Mouse (Mus musculus) lung, embryonic 14.5 days (tissue): ENCODE measurements around the gene Ptges. TPM values are rescaled to one million over a fixed set of nuclear protein-coding genes. Genes with fewer than 3 reads are reported as not detected.
A peak's percentile ranks its signal among the peaks of the same experiment; 100 is the strongest.

Source experiments
- ATAC-seq: fragments of 200-750 bp; cut with Nextera tagmentation; 2 replicates; pipeline ENCODE4 v1.8.0; 2017; ENCODE audit warnings: mild to moderate bottlenecking, moderate TSS enrichment, moderate library complexity; ENCODE audit not compliant: insufficient read depth
- DNase-seq: peaks from one replicate; pipeline ENCODE4 v3.0.0-alpha.2; 2015
- H3K27ac ChIP-seq: fragments of 300-500 bp; sonication (generic); 2 replicates; pipeline ENCODE4 v1.5.1; 2014; ENCODE audit warnings: low read depth, mild to moderate bottlenecking, moderate library complexity
- H3K27me3 ChIP-seq: fragments of 300-500 bp; sonication (generic); 2 replicates; pipeline ENCODE4 v1.6.1; 2014; ENCODE audit warnings: low read length, control low read depth; ENCODE audit not compliant: insufficient read depth
- H3K36me3 ChIP-seq: fragments of 300-500 bp; sonication (generic); 2 replicates; pipeline ENCODE4 v1.6.1; 2014; ENCODE audit warnings: control low read depth; ENCODE audit not compliant: insufficient read depth
- H3K4me1 ChIP-seq: fragments of 300-500 bp; sonication (generic); 2 replicates; pipeline ENCODE4 v1.6.1; 2014; ENCODE audit warnings: antibody characterized with exemption, control low read depth; ENCODE audit not compliant: insufficient read depth
- H3K4me2 ChIP-seq: fragments of 300-500 bp; sonication (generic); 2 replicates; pipeline ENCODE4 v1.6.1; 2014; ENCODE audit warnings: mild to moderate bottlenecking
- H3K4me3 ChIP-seq: fragments of 300-500 bp; sonication (generic); 2 replicates; pipeline ENCODE4 v1.5.1; 2014; ENCODE audit warnings: low read depth, low read length
- H3K9ac ChIP-seq: fragments of 300-500 bp; sonication (generic); 2 replicates; pipeline ENCODE4 v1.6.1; 2014
- H3K9me3 ChIP-seq: fragments of 300-500 bp; sonication (generic); 2 replicates; pipeline ENCODE4 v1.6.1; 2016; ENCODE audit warnings: low read depth, low read length, control low read depth
- CTCF ChIP-seq: IDR thresholded peaks from 2 replicates; pipeline ENCODE4 v1.5.1; 2016; ENCODE audit warnings: antibody characterized with exemption, low read depth
- WGBS: fragments of 180-500 bp; shearing (Covaris S2); extraction: QIAGEN DNeasy Blood & Tissue Kit; methylation state at CpG from one replicate; pipeline ENCODE4 v1.1.7; 2014; 5-methylcytosine and 5-hydroxymethylcytosine counted together
- polyA plus RNA-seq: library from polyadenylated mRNA; unstranded; fragments of >200 nt; fragmentation: Nextera tagmentation; extraction: Ambion mirVana; gene quantifications from 2 replicates; pipeline ENCODE4 v1.2.1, GENCODE M21; 2014

Gene Ptges
- polyA plus RNA-seq, 1 experiment from 2014 or later = 18.4 TPM

GRCm38 (mm10) chr2:30885453-30886163 is 44.1 kb downstream of the Ptges start:
- H3K4me3 ChIP-seq = no peak overlapping the region
- ATAC-seq (peak; percentile 66), DNase-seq (peak; percentile 72)
- no peaks in the 10 kb centered on the region for H3K4me1 ChIP-seq
- no peaks in the 10 kb centered on the region for H3K9me3 ChIP-seq
- WGBS = 12% methylated on average over 9 of the region's 9 CpGs
- H3K27me3 ChIP-seq = no peaks in the 10 kb centered on the region
- H3K4me2 ChIP-seq = no peak overlapping the region
- no peak for TF ChIP-seq CTCF
- peaks cover 13% of the 10 kb centered on the region; the same call in 1 of the 2 replicates for H3K36me3 ChIP-seq
- H3K27ac ChIP-seq = peak overlapping the region; percentile 70
- H3K9ac ChIP-seq = no peak overlapping the region

GRCm38 (mm10) chr2:30884852-30885373 is 44.8 kb downstream of the Ptges start:
- no peak for DNase-seq
- TF ChIP-seq CTCF = no peak
- no peak overlapping the region for H3K9ac ChIP-seq

GRCm38 (mm10) chr2:30881215-30881614 is 48.4 kb downstream of the Ptges start:
- 74% methylated on average over 7 of the region's 7 CpGs for WGBS
- DNase-seq = no peak
- Histone ChIP-seq H3K27me3 (no peaks in the 10 kb centered on the region), H3K4me3 (no peak overlapping the region), H3K9me3 (no peaks in the 10 kb centered on the region), H3K27ac (no peak overlapping the region), H3K9ac (no peak overlapping the region), H3K36me3 (peaks cover 15% of the 10 kb centered on the region; the same call in 1 of the 2 replicates), H3K4me1 (no peaks in the 10 kb centered on the region), H3K4me2 (no peak overlapping the region)
- no peak for TF ChIP-seq CTCF
- ATAC-seq = no peak

More at GRCm38 (mm10) chr2:30884852-30885373, 44.8 kb downstream of the Ptges start:
- Histone ChIP-seq H3K4me3 (no peak overlapping the region), H3K9me3 (no peaks in the 10 kb centered on the region), H3K36me3 (peaks cover 12% of the 10 kb centered on the region; the same call in 1 of the 2 replicates), H3K27ac (no peak overlapping the region), H3K27me3 (no peaks in the 10 kb centered on the region), H3K4me1 (no peaks in the 10 kb centered on the region), H3K4me2 (no peak overlapping the region)
- WGBS = 91% methylated on average over 4 of the region's 4 CpGs
- ATAC-seq = no peak

- H3K4me1 ChIP-seq = 0 out of 2 replicates have a peak, but pooled peaks cover 9% of the 10 kb centered on the region
- DNase-seq (no peak), ATAC-seq (no peak)
- H3K9me3 ChIP-seq = no peaks in the 10 kb centered on the region
- peaks cover 13% of the 10 kb centered on the region; the same call in 1 of the 2 replicates for H3K36me3 ChIP-seq
- no peak overlapping the region for H3K4me2 ChIP-seq
- 88% methylated on average over 15 of the region's 15 CpGs for WGBS
- TF ChIP-seq CTCF = no peak
- no peaks in the 10 kb centered on the region for H3K27me3 ChIP-seq
- H3K9ac ChIP-seq = no peak overlapping the region
- no peak overlapping the region for H3K27ac ChIP-seq
- no peak overlapping the region for H3K4me3 ChIP-seq
These were observed 50.2 kb downstream of the Ptges start for GRCm38 (mm10) chr2:30879481-30879880.

GRCm38 (mm10) chr2:30875621-30876432 is 53.8 kb downstream of the Ptges start:
- H3K27ac ChIP-seq = no peak overlapping the region; the same call in 1 of the 2 replicates
- no peak overlapping the region for H3K9ac ChIP-seq
- no peaks in the 10 kb centered on the region for H3K27me3 ChIP-seq
- no peak overlapping the region for H3K4me2 ChIP-seq
- H3K4me3 ChIP-seq = no peak overlapping the region
- no peaks in the 10 kb centered on the region for H3K9me3 ChIP-seq
- 39% methylated on average over 11 of the region's 11 CpGs for WGBS
- peaks cover 7% of the 10 kb centered on the region; the same call in 1 of the 2 replicates for H3K36me3 ChIP-seq
- peaks cover 9% of the 10 kb centered on the region; the same call in 1 of the 2 replicates for H3K4me1 ChIP-seq
- no peak for ATAC-seq
- no peak for DNase-seq
- TF ChIP-seq CTCF = no peak

- no peaks in the 10 kb centered on the region for H3K27me3 ChIP-seq
- no peak overlapping the region for H3K4me3 ChIP-seq
- DNase-seq (no peak), ATAC-seq (0 out of 2 replicates have a peak, but pooled peaks have one; percentile 60)
- no peak for TF ChIP-seq CTCF
- WGBS = 51% methylated on average over 7 of the region's 7 CpGs
- no peak overlapping the region for H3K4me2 ChIP-seq
- peaks cover 3% of the 10 kb centered on the region; the same call in 1 of the 2 replicates for H3K36me3 ChIP-seq
- H3K9ac ChIP-seq = no peak overlapping the region
- H3K9me3 ChIP-seq = no peaks in the 10 kb centered on the region
- no peak overlapping the region for H3K27ac ChIP-seq
- H3K4me1 ChIP-seq = peaks cover 9% of the 10 kb centered on the region; the same call in 1 of the 2 replicates
These were observed 54.6 kb downstream of the Ptges start for GRCm38 (mm10) chr2:30875096-30875495.
